ENCODE assay signal across 18 mouse cellular contexts in genomic region chr19:28929034-28929433, GRCm38 (mm10). TPM values are rescaled to one million over a fixed set of nuclear protein-coding genes. Genes with fewer than 3 reads are reported as not detected.
DNase-seq lines count a peak whose midpoint lies in the region; ATAC-seq and TF ChIP-seq lines count a peak whose summit lies in the region.
"Had no signal": no experiment of that assay in that cellular context is flagged by ENCODE, and none has a peak within 500 bp of the region (broad histone marks: within the 10 kb centered on the region; RNA-seq: fewer than 3 reads in every experiment).

No protein-coding gene starts in this region.

- no peaks in the 10 kb centered on the region for H3K27me3 ChIP-seq in heart, embryonic 13.5 days (replicated peaks)
- H3K27me3 ChIP-seq in liver, postnatal 0 days (ENCODE audit: insufficient read depth, low read length): no peaks in the 10 kb centered on the region
- H3K27me3 ChIP-seq in neural tube, embryonic 15.5 days (replicated peaks): no peaks in the 10 kb centered on the region
- no peaks in the 10 kb centered on the region for H3K27me3 ChIP-seq in hindbrain, embryonic 14.5 days (ENCODE audit: control insufficient read depth, insufficient read depth, low read length)
- H3K27me3 ChIP-seq: heart, embryonic 12.5 days; limb, embryonic 13.5 days; neural tube, embryonic 12.5 days had no signal

- peak; percentile 62 for TF ChIP-seq CTCF in liver, postnatal 0 days (IDR thresholded peaks at IDR 0.05; ENCODE audit: low read depth)

- intact Hi-C loops in heart, postnatal 25 days (cut with DNase I): loop anchor here (10.0 kb wide), 1 partner anchor 154 kb away; no protein-coding TSS in a partner anchor

- no peak overlapping the region for H3K27ac ChIP-seq in heart, embryonic 13.5 days (replicated peaks)
- H3K27ac ChIP-seq in liver, postnatal 0 days (ENCODE audit: low read depth): 0 out of 2 replicates have a peak overlapping the region, but pooled peaks have one; percentile 22
- no peak overlapping the region for H3K27ac ChIP-seq in neural tube, embryonic 15.5 days (replicated peaks)
- no peak overlapping the region for H3K27ac ChIP-seq in hindbrain, embryonic 14.5 days
- H3K27ac ChIP-seq: limb, embryonic 13.5 days; neural tube, embryonic 12.5 days had no signal

- H3K4me1 ChIP-seq in heart, embryonic 13.5 days: peaks cover 12% of the 10 kb centered on the region
- H3K4me1 ChIP-seq in liver, postnatal 0 days (ENCODE audit: insufficient read depth): 0 out of 2 replicates have a peak, but pooled peaks cover 3% of the 10 kb centered on the region
- no peaks in the 10 kb centered on the region for H3K4me1 ChIP-seq in neural tube, embryonic 15.5 days
- no peaks in the 10 kb centered on the region for H3K4me1 ChIP-seq in hindbrain, embryonic 14.5 days (replicated peaks; ENCODE audit: control insufficient read depth, insufficient read depth, low read length)
- H3K4me1 ChIP-seq: limb, embryonic 13.5 days; neural tube, embryonic 12.5 days had no signal

- no peak overlapping the region for H3K9ac ChIP-seq in heart, embryonic 13.5 days
- no peak overlapping the region for H3K9ac ChIP-seq in liver, postnatal 0 days (replicated peaks)
- no peak overlapping the region for H3K9ac ChIP-seq in neural tube, embryonic 15.5 days (replicated peaks)
- no peak overlapping the region for H3K9ac ChIP-seq in hindbrain, embryonic 14.5 days
- H3K9ac ChIP-seq: heart, embryonic 12.5 days; limb, embryonic 13.5 days; neural tube, embryonic 12.5 days had no signal

- DNase-seq in heart, adult 8-10 months (ENCODE audit: low spot score): no peak
- peak; percentile 95 for DNase-seq in kidney, adult 9 months
- DNase-seq in kidney, postnatal 36 days: peak; percentile 80 to 90
- DNase-seq in liver, postnatal 0 days: peak; percentile 25
- no peak for DNase-seq in heart, postnatal 25 days (ENCODE audit: low spot score)
- no peak for DNase-seq in hindbrain, embryonic 14.5 days (ENCODE audit: low spot score)
- DNase-seq: cerebellum, postnatal 10 days; lung, postnatal 14 days; right cerebral cortex, postnatal 25 days; thymus, postnatal 25 days had no signal

- ATAC-seq in heart, embryonic 13.5 days (ENCODE audit: extremely low read depth, insufficient number of reproducible peaks, low FRiP score, low TSS enrichment): peak; percentile 42; the same call in 1 of the 2 replicates
- peak; percentile 99 for ATAC-seq in liver, postnatal 0 days
- no peak for ATAC-seq in neural tube, embryonic 15.5 days (ENCODE audit: low FRiP score)
- no peak for ATAC-seq in hindbrain, embryonic 14.5 days (ENCODE audit: low FRiP score)
- ATAC-seq: CD4-positive, CD25-positive, alpha-beta regulatory T cell, adult 4 months had no signal

- no peak for TF ChIP-seq EP300 in liver, postnatal 0 days (IDR thresholded peaks at IDR 0.05; ENCODE audit: low read depth)

- H3K4me2 ChIP-seq in heart, embryonic 13.5 days: no peak overlapping the region
- H3K4me2 ChIP-seq in liver, postnatal 0 days (ENCODE audit: low read depth, low read length): no peak overlapping the region
- H3K4me2 ChIP-seq in neural tube, embryonic 15.5 days: no peak overlapping the region
- no peak overlapping the region for H3K4me2 ChIP-seq in hindbrain, embryonic 14.5 days (replicated peaks)
- H3K4me2 ChIP-seq: heart, embryonic 12.5 days; limb, embryonic 13.5 days; neural tube, embryonic 12.5 days had no signal

- no peaks in the 10 kb centered on the region for H3K36me3 ChIP-seq in heart, embryonic 13.5 days
- H3K36me3 ChIP-seq in liver, postnatal 0 days (replicated peaks; ENCODE audit: insufficient read depth, low read length): no peaks in the 10 kb centered on the region
- H3K36me3 ChIP-seq in neural tube, embryonic 15.5 days: no peaks in the 10 kb centered on the region
- no peaks in the 10 kb centered on the region for H3K36me3 ChIP-seq in hindbrain, embryonic 14.5 days (replicated peaks; ENCODE audit: control insufficient read depth, insufficient read depth)
- H3K36me3 ChIP-seq: G1E; heart, embryonic 12.5 days; limb, embryonic 13.5 days; neural tube, embryonic 12.5 days had no signal

- H3K4me3 ChIP-seq in heart, embryonic 13.5 days: no peak overlapping the region
- H3K4me3 ChIP-seq in liver, postnatal 0 days (ENCODE audit: low read depth, low read length): no peak overlapping the region
- no peak overlapping the region for H3K4me3 ChIP-seq in neural tube, embryonic 15.5 days (replicated peaks)
- no peak overlapping the region for H3K4me3 ChIP-seq in hindbrain, embryonic 14.5 days (replicated peaks; ENCODE audit: low read length)
- H3K4me3 ChIP-seq: heart, embryonic 12.5 days; limb, embryonic 13.5 days; neural tube, embryonic 12.5 days had no signal

- H3K9me3 ChIP-seq in heart, embryonic 13.5 days: 0 out of 2 replicates have a peak, but pooled peaks cover 3% of the 10 kb centered on the region
- H3K9me3 ChIP-seq in liver, postnatal 0 days (ENCODE audit: low read length): no peaks in the 10 kb centered on the region
- no peaks in the 10 kb centered on the region for H3K9me3 ChIP-seq in neural tube, embryonic 15.5 days (replicated peaks)
- H3K9me3 ChIP-seq in hindbrain, embryonic 14.5 days (ENCODE audit: control insufficient read depth, low read length): 0 out of 2 replicates have a peak, but pooled peaks cover 5% of the 10 kb centered on the region
- H3K9me3 ChIP-seq: G1E; heart, embryonic 12.5 days; limb, embryonic 13.5 days; neural tube, embryonic 12.5 days had no signal

RNA-seq across cellular contexts. Expression of gene Plpp6, which starts 34.7 kb away (rescaled TPM):
- polyA plus RNA-seq in heart, embryonic 13.5 days (2015; fragmentation: Nextera tagmentation; extraction: Ambion mirVana): 6.0 and 6.4 TPM in 2 replicates
- 1 to 10 TPM; 6.7 to 9.4 (median 7.8) TPM for total RNA-seq in heart, adult 8-10 months (2022)
- 4.7 and 5.7 TPM in 2 replicates for polyA plus RNA-seq in liver, postnatal 0 days (2015; fragmentation: Nextera tagmentation; extraction: Ambion mirVana)
- total RNA-seq in heart, postnatal 25 days (2021): 1 to 10 TPM; 5.9 to 6.8 TPM
- 12.0 and 12.6 TPM in 2 replicates for polyA plus RNA-seq in neural tube, embryonic 15.5 days (2015; fragmentation: Nextera tagmentation; extraction: Ambion mirVana)
- polyA plus RNA-seq in hindbrain, embryonic 14.5 days (2014; fragmentation: Nextera tagmentation; extraction: Ambion mirVana): 18.7 and 21.3 TPM in 2 replicates

RNA-seq across cellular contexts. Expression of gene 4430402I18Rik, which starts 38.6 kb away (rescaled TPM):
- 5.3 and 6.8 TPM in 2 replicates for polyA plus RNA-seq in heart, embryonic 13.5 days (2015; fragmentation: Nextera tagmentation; extraction: Ambion mirVana)
- 10 to 100 TPM; 26.9 to 31.3 (median 29.9) TPM for total RNA-seq in heart, adult 8-10 months (2022)
- polyA plus RNA-seq in liver, postnatal 0 days (2015; fragmentation: Nextera tagmentation; extraction: Ambion mirVana): 8.1 and 10.9 TPM in 2 replicates
- total RNA-seq in heart, postnatal 25 days (2021): 10 to 100 TPM; 20.9 to 25.4 TPM
- polyA plus RNA-seq in neural tube, embryonic 15.5 days (2015; fragmentation: Nextera tagmentation; extraction: Ambion mirVana): 0.78 and 0.96 TPM in 2 replicates
- 0.56 and 2.0 TPM in 2 replicates for polyA plus RNA-seq in hindbrain, embryonic 14.5 days (2014; fragmentation: Nextera tagmentation; extraction: Ambion mirVana)
- total RNA-seq: hematopoietic stem cell, adult 5-6 weeks had no signal
- polyA plus RNA-seq: G1E had no signal

Comparison
In these comparisons a context has a peak if more than half of its experiments do, and no peak if none do; other contexts are left out.
1. ATAC-seq: peak in heart, embryonic 13.5 days (single experiment) and liver, postnatal 0 days (single experiment); none in neural tube, embryonic 15.5 days (single experiment) and hindbrain, embryonic 14.5 days (single experiment).
2. DNase-seq: peak in kidney, adult 9 months (single experiment), kidney, postnatal 36 days (2 of 2) and liver, postnatal 0 days (single experiment); none in heart, adult 8-10 months (single experiment), heart, postnatal 25 days (single experiment) and hindbrain, embryonic 14.5 days (single experiment).